Mouse (Mus musculus) megakaryocyte, embryonic 14.5 days (primary cell): ENCODE data around the gene Mphosph9. TPM values are rescaled to one million over a fixed set of nuclear protein-coding genes. Genes with fewer than 3 reads are reported as not detected.
"Not testable (repeated sequence)": the region's sequence is repeated elsewhere in the genome, so short reads cannot be mapped to it uniquely, and the experiment has no call there.

Source experiments
- H3K27me3 ChIP-seq: replicated peaks from 2 replicates; pipeline ENCODE3; 2012; ENCODE audit warnings: inconsistent platforms
- H3K36me3 ChIP-seq: replicated peaks from 2 replicates; pipeline ENCODE3; 2012; ENCODE audit warnings: low read length, inconsistent platforms, mixed read lengths
- H3K4me1 ChIP-seq: 2 replicates; pipeline ENCODE4 v1.6.1; 2012; ENCODE audit warnings: inconsistent platforms
- H3K4me3 ChIP-seq: replicated peaks from 2 replicates; pipeline ENCODE3; 2012; ENCODE audit warnings: moderate library complexity, mild to moderate bottlenecking, inconsistent platforms
- H3K9me3 ChIP-seq: 2 replicates; pipeline ENCODE4 v1.6.1; 2012; ENCODE audit warnings: inconsistent platforms
- FLI1 ChIP-seq: IDR thresholded peaks from 2 replicates; pipeline ENCODE4 v1.6.1; 2012; ENCODE audit warnings: low read length, inconsistent platforms, mixed read lengths
- GATA1 ChIP-seq: IDR thresholded peaks from 3 replicates; pipeline ENCODE4 v1.6.1; 2012; ENCODE audit warnings: mixed read lengths, low read length, inconsistent platforms, borderline replicate concordance
- polyA plus RNA-seq: library from polyadenylated mRNA; stranded (reverse); fragments of >175 nt; gene quantifications from 2 replicates; pipeline ENCODE4 v1.2.3, GENCODE M21; 2012; ENCODE audit warnings: low replicate concordance; ENCODE audit not compliant: insufficient read depth

Mphosph9 gene
- polyA plus RNA-seq, 1 experiment = 1.8 TPM

DNA sequence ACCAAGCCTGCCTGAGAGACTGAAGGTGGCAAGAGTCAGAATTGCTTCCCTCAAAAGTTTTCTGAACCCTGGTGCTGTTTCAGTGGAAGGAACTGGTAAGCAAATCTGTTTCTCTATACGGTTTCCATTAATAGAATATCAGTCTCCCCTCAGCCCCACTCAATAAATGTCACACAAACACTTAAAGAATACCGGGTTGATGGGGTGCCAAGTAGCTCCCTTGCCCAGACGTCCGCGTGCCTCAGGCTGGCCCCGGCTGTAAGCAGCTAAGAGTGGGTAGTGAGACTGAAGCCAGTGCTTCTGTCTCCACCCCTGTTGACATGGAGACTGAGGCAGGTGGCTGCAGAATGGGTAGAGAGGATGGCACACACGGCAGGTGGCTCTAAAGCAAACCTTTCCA, 108.8 kb downstream of the Mphosph9 start:
- no peaks in the 10 kb centered on the region for H3K27me3 ChIP-seq
- no peak overlapping the region for H3K4me3 ChIP-seq
- H3K9me3 ChIP-seq = no peaks in the 10 kb centered on the region
- peaks cover 88% of the 10 kb centered on the region for H3K4me1 ChIP-seq
- TF ChIP-seq FLI1 (no peak), GATA1 (no peak)
- H3K36me3 ChIP-seq = peaks cover 86% of the 10 kb centered on the region

- Histone ChIP-seq H3K36me3 (peaks cover 86% of the 10 kb centered on the region), H3K27me3 (no peaks in the 10 kb centered on the region), H3K4me1 (peaks cover 88% of the 10 kb centered on the region), H3K4me3 (peak overlapping the region; percentile 40), H3K9me3 (no peaks in the 10 kb centered on the region)
- TF ChIP-seq GATA1 (no peak), FLI1 (no peak)
Measured at GRCm38 (mm10) chr5:124217566-124218249, 110.1 kb downstream of the Mphosph9 start.

- H3K4me3 ChIP-seq, H3K27me3 ChIP-seq, H3K9me3 ChIP-seq: not testable (repeated sequence)
- Histone ChIP-seq H3K4me1 (peaks cover 85% of the 10 kb centered on the region), H3K36me3 (peaks cover 84% of the 10 kb centered on the region)
Measured at GRCm38 (mm10) chr5:124217092-124217491, 110.7 kb downstream of the Mphosph9 start.

GRCm38 (mm10) chr5:124216403-124216802, 111.4 kb downstream of the Mphosph9 start:
- Histone ChIP-seq H3K27me3 (no peaks in the 10 kb centered on the region), H3K4me1 (peaks cover 85% of the 10 kb centered on the region), H3K36me3 (peaks cover 85% of the 10 kb centered on the region), H3K4me3 (no peak overlapping the region), H3K9me3 (no peaks in the 10 kb centered on the region)
- TF ChIP-seq GATA1 = no peak
- no peak for TF ChIP-seq FLI1

DNA sequence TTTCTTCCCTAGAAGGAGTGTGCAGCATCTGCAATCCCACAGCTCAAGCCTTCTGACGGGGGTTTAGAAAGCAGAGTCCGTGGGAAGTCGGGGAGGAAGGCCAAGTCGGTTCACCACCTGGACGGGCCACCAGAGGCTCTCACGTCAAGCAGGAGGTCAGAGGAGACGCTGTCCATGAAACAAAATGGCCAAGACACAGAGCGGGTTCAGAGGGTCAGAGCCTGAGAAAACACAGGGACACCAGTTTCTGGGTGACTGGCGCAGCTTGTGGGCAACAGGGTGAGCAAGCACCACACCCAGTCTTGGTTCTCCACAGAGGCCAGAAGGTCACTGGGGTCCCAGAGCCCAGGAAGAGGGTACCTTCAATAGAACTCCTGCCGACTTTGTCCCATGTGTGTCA, 112.1 kb downstream of the Mphosph9 start:
- peaks cover 87% of the 10 kb centered on the region for H3K36me3 ChIP-seq
- H3K27me3 ChIP-seq = no peaks in the 10 kb centered on the region
- H3K4me1 ChIP-seq = peaks cover 85% of the 10 kb centered on the region
- no peak overlapping the region for H3K4me3 ChIP-seq
- TF ChIP-seq GATA1 = no peak
- no peak for TF ChIP-seq FLI1
- no peaks in the 10 kb centered on the region for H3K9me3 ChIP-seq

GRCm38 (mm10) chr5:124214516-124215145, 113.1 kb downstream of the Mphosph9 start:
- peak overlapping the region; percentile 30 for H3K4me3 ChIP-seq
- peaks cover 88% of the 10 kb centered on the region for H3K36me3 ChIP-seq
- peaks cover 85% of the 10 kb centered on the region for H3K4me1 ChIP-seq

GRCm38 (mm10) chr5:124213588-124214469, 113.9 kb downstream of the Mphosph9 start:
- Histone ChIP-seq H3K9me3 (no peaks in the 10 kb centered on the region), H3K4me1 (peaks cover 79% of the 10 kb centered on the region), H3K27me3 (no peaks in the 10 kb centered on the region), H3K4me3 (no peak overlapping the region), H3K36me3 (peaks cover 84% of the 10 kb centered on the region)
- TF ChIP-seq FLI1 = no peak
- TF ChIP-seq GATA1 = no peak

More at GRCm38 (mm10) chr5:124214516-124215145, 113.1 kb downstream of the Mphosph9 start:
- TF ChIP-seq FLI1 (no peak), GATA1 (no peak)
- Histone ChIP-seq H3K9me3 (no peaks in the 10 kb centered on the region), H3K27me3 (no peaks in the 10 kb centered on the region)

DNA sequence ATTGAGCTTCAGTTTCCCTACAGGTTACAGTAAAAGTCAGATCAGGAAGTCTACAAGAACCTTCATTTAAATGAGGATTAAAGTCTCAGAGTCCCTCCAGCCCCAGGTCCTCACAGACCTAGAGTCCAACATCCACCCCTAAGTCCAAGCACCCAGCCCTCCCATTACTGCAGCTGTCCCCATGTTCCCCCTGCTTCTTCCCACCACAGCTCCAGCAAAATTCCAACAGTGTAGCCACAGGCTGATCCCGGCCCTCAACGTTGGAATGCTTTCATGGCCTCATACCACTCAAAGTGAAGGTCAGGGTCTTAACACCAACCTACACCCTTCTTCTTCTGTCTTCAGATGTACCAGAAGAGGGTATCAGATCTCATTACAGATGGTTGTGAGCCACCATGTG, 116.1 kb downstream of the Mphosph9 start:
- TF ChIP-seq FLI1 = no peak
- no peak for TF ChIP-seq GATA1
- Histone ChIP-seq H3K4me3 (no peak overlapping the region), H3K9me3 (no peaks in the 10 kb centered on the region), H3K36me3 (peaks cover 91% of the 10 kb centered on the region), H3K4me1 (peaks cover 80% of the 10 kb centered on the region), H3K27me3 (no peaks in the 10 kb centered on the region)

DNA sequence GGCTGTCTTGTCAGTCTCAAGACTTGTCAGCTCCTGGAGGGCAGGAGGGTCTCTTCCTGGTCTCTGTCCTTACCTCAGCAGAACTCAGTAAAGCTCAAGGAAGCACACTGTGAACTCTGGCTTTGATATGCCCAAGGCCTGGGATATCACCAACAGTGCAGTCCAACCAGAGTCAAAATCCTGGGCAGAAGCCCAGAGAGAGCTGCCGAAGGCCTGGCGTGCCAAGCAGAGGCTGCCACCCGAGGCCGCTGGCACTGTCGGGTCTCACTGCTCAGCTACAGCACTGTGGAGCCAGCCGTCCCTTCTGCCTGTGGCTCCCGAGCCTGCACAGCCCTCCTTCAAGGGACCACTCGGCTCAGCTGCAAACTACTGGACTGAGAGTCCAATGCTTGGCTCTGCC, 116.5 kb downstream of the Mphosph9 start:
- no peak for TF ChIP-seq FLI1
- TF ChIP-seq GATA1 = no peak
- no peaks in the 10 kb centered on the region for H3K9me3 ChIP-seq
- H3K4me3 ChIP-seq = no peak overlapping the region
- peaks cover 91% of the 10 kb centered on the region for H3K36me3 ChIP-seq
- peaks cover 80% of the 10 kb centered on the region for H3K4me1 ChIP-seq
- no peaks in the 10 kb centered on the region for H3K27me3 ChIP-seq
